Mouse (Mus musculus): ENCODE data around the gene Tle3. TPM values are rescaled to one million over a fixed set of nuclear protein-coding genes. Genes with fewer than 3 reads are reported as not detected.

Tle3 gene
- total RNA-seq, 1 experiment: 57.0 TPM

- peaks cover 0 to 27% of the 10 kb centered on the region in 2 experiments for H3K4me1 ChIP-seq (ENCODE audit: control insufficient read depth in 2 of 2, insufficient read depth in 2 of 2, low read length in 2 of 2, poor library complexity in 1 of 2)
- no peak overlapping the region for H3K27ac ChIP-seq (ENCODE audit: insufficient read depth, low read depth, low read length, poor library complexity, severe bottlenecking)
Observed at GRCm38 (mm10) chr9:61372976-61373633, 939 bp downstream of the Tle3 start.

GRCm38 (mm10) chr9:61373634-61373941 is 1.4 kb downstream of the Tle3 start:
- H3K9ac ChIP-seq (ENCODE audit: insufficient read depth, low read depth, low read length, poor library complexity, severe bottlenecking): peak overlapping the region; percentile 86
- H3K36me3 ChIP-seq (ENCODE audit: control insufficient read depth, insufficient read depth, low read length, poor library complexity, severe bottlenecking): peaks cover 17% of the 10 kb centered on the region
- TF ChIP-seq MAFK (IDR thresholded peaks at IDR 0.05; ENCODE audit: insufficient read depth, low read depth, low read length) (no peak), ZC3H11A (IDR thresholded peaks at IDR 0.05; ENCODE audit: borderline replicate concordance, low read depth, low read length) (no peak), CHD2 (IDR thresholded peaks at IDR 0.05; ENCODE audit: low read depth, low read length) (no peak), ZNF384 (IDR thresholded peaks at IDR 0.05; ENCODE audit: low read depth, low read length) (no peak), HCFC1 (IDR thresholded peaks at IDR 0.05; ENCODE audit: borderline replicate concordance, insufficient read depth, low read length) (no peak)
- in situ Hi-C loops (cut with MboI; ENCODE audit: low sequenced_read_pairs in 2 of 2, unreplicated experiment in 2 of 2): no loop called here
- no peaks in the 10 kb centered on the region for H3K9me3 ChIP-seq (ENCODE audit: control insufficient read depth, insufficient read depth, low read depth, low read length)
- peak overlapping the region; percentile 88 to 89 for H3K4me3 ChIP-seq (ENCODE audit: insufficient read depth in 1 of 2, low read depth in 1 of 2, low read length in 2 of 2, poor library complexity in 1 of 2, severe bottlenecking in 1 of 2)
- DNase-seq (ENCODE audit: low read depth, low spot score): no peak
- H3K27ac ChIP-seq (ENCODE audit: insufficient read depth, low read depth, low read length, poor library complexity, severe bottlenecking): peak overlapping the region; percentile 24; the same call in 1 of the 2 replicates
- H3K4me1 ChIP-seq (ENCODE audit: control insufficient read depth in 2 of 2, insufficient read depth in 2 of 2, low read length in 2 of 2, poor library complexity in 1 of 2): peaks cover 0 to 28% of the 10 kb centered on the region in 2 experiments

More at GRCm38 (mm10) chr9:61372976-61373633, 939 bp downstream of the Tle3 start:
- in situ Hi-C loops (cut with MboI; ENCODE audit: low sequenced_read_pairs in 2 of 2, unreplicated experiment in 2 of 2): no loop called here
- peak overlapping the region; percentile 86 for H3K9ac ChIP-seq (ENCODE audit: insufficient read depth, low read depth, low read length, poor library complexity, severe bottlenecking)
- H3K4me3 ChIP-seq (ENCODE audit: insufficient read depth in 1 of 2, low read depth in 1 of 2, low read length in 2 of 2, poor library complexity in 1 of 2, severe bottlenecking in 1 of 2): peak overlapping the region; percentile 88 to 89
- no peaks in the 10 kb centered on the region for H3K9me3 ChIP-seq (ENCODE audit: control insufficient read depth, insufficient read depth, low read depth, low read length)
- peaks cover 12% of the 10 kb centered on the region for H3K36me3 ChIP-seq (ENCODE audit: control insufficient read depth, insufficient read depth, low read length, poor library complexity, severe bottlenecking)
- no peak for DNase-seq (ENCODE audit: low read depth, low spot score)
- TF ChIP-seq CHD2 (IDR thresholded peaks at IDR 0.05; ENCODE audit: low read depth, low read length): no peak
- TF ChIP-seq ZNF384 (IDR thresholded peaks at IDR 0.05; ENCODE audit: low read depth, low read length): no peak
- no peak for TF ChIP-seq ZC3H11A (IDR thresholded peaks at IDR 0.05; ENCODE audit: borderline replicate concordance, low read depth, low read length)
- TF ChIP-seq HCFC1 (IDR thresholded peaks at IDR 0.05; ENCODE audit: borderline replicate concordance, insufficient read depth, low read length): no peak
- TF ChIP-seq MAFK (IDR thresholded peaks at IDR 0.05; ENCODE audit: insufficient read depth, low read depth, low read length): no peak

GRCm38 (mm10) chr9:61373942-61374900 is 2.1 kb downstream of the Tle3 start:
- no peak for DNase-seq (ENCODE audit: low read depth, low spot score)
- peak overlapping the region; percentile 88 to 89 for H3K4me3 ChIP-seq (ENCODE audit: insufficient read depth in 1 of 2, low read depth in 1 of 2, low read length in 2 of 2, poor library complexity in 1 of 2, severe bottlenecking in 1 of 2)
- H3K4me1 ChIP-seq (ENCODE audit: control insufficient read depth in 2 of 2, insufficient read depth in 2 of 2, low read length in 2 of 2, poor library complexity in 1 of 2): peaks cover 0 to 24% of the 10 kb centered on the region in 2 experiments
- H3K36me3 ChIP-seq (ENCODE audit: control insufficient read depth, insufficient read depth, low read length, poor library complexity, severe bottlenecking): peaks cover 22% of the 10 kb centered on the region
- in situ Hi-C loops (cut with MboI; ENCODE audit: low sequenced_read_pairs in 2 of 2, unreplicated experiment in 2 of 2): no loop called here
- TF ChIP-seq MAFK (IDR thresholded peaks at IDR 0.05; ENCODE audit: insufficient read depth, low read depth, low read length) (no peak), CHD2 (IDR thresholded peaks at IDR 0.05; ENCODE audit: low read depth, low read length) (no peak), HCFC1 (IDR thresholded peaks at IDR 0.05; ENCODE audit: borderline replicate concordance, insufficient read depth, low read length) (no peak), ZNF384 (IDR thresholded peaks at IDR 0.05; ENCODE audit: low read depth, low read length) (no peak), ZC3H11A (IDR thresholded peaks at IDR 0.05; ENCODE audit: borderline replicate concordance, low read depth, low read length) (no peak)
- H3K9ac ChIP-seq (ENCODE audit: insufficient read depth, low read depth, low read length, poor library complexity, severe bottlenecking): peak overlapping the region; percentile 86
- H3K27ac ChIP-seq (ENCODE audit: insufficient read depth, low read depth, low read length, poor library complexity, severe bottlenecking): peak overlapping the region; percentile 24; the same call in 1 of the 2 replicates
- H3K9me3 ChIP-seq (ENCODE audit: control insufficient read depth, insufficient read depth, low read depth, low read length): no peaks in the 10 kb centered on the region

GRCm38 (mm10) chr9:61375002-61375401 is 2.8 kb downstream of the Tle3 start:
- H3K4me1 ChIP-seq (ENCODE audit: control insufficient read depth in 2 of 2, insufficient read depth in 2 of 2, low read length in 2 of 2, poor library complexity in 1 of 2): peaks cover under 1 to 21% of the 10 kb centered on the region in 2 experiments
- H3K9me3 ChIP-seq (ENCODE audit: control insufficient read depth, insufficient read depth, low read depth, low read length): no peaks in the 10 kb centered on the region
- in situ Hi-C loops (cut with MboI; ENCODE audit: low sequenced_read_pairs in 2 of 2, unreplicated experiment in 2 of 2): no loop called here
- H3K9ac ChIP-seq (ENCODE audit: insufficient read depth, low read depth, low read length, poor library complexity, severe bottlenecking): no peak overlapping the region
- H3K36me3 ChIP-seq (ENCODE audit: control insufficient read depth, insufficient read depth, low read length, poor library complexity, severe bottlenecking): peaks cover 23% of the 10 kb centered on the region
- peak overlapping the region; percentile 88 to 89; a peak in 1 of 4 replicates for H3K4me3 ChIP-seq (ENCODE audit: insufficient read depth in 1 of 2, low read depth in 1 of 2, low read length in 2 of 2, poor library complexity in 1 of 2, severe bottlenecking in 1 of 2)
- TF ChIP-seq MAFK (IDR thresholded peaks at IDR 0.05; ENCODE audit: insufficient read depth, low read depth, low read length) (no peak), ZC3H11A (IDR thresholded peaks at IDR 0.05; ENCODE audit: borderline replicate concordance, low read depth, low read length) (no peak), CHD2 (IDR thresholded peaks at IDR 0.05; ENCODE audit: low read depth, low read length) (no peak), HCFC1 (IDR thresholded peaks at IDR 0.05; ENCODE audit: borderline replicate concordance, insufficient read depth, low read length) (no peak), ZNF384 (IDR thresholded peaks at IDR 0.05; ENCODE audit: low read depth, low read length) (no peak)
- no peak for DNase-seq (ENCODE audit: low read depth, low spot score)
- no peak overlapping the region for H3K27ac ChIP-seq (ENCODE audit: insufficient read depth, low read depth, low read length, poor library complexity, severe bottlenecking)

Measured in ES-E14 (cell line).